Mouse (Mus musculus) bone marrow, adult 2 months (tissue): ENCODE results near the gene Ippk.

ENCODE experiments used
- CTCF ChIP-seq: fragments of 200-500 bp; IDR thresholded peaks from 2 replicates; pipeline ENCODE4 v1.5.1; 2011; ENCODE audit warnings: low read length, control low read depth; ENCODE audit not compliant: control insufficient read depth, insufficient read depth
- POLR2A ChIP-seq: fragments of 200-500 bp; IDR thresholded peaks from 2 replicates; pipeline ENCODE4 v1.6.1; 2011; ENCODE audit warnings: low read depth, mild to moderate bottlenecking, control low read depth, low read length, borderline replicate concordance; ENCODE audit not compliant: control insufficient read depth

DNA sequence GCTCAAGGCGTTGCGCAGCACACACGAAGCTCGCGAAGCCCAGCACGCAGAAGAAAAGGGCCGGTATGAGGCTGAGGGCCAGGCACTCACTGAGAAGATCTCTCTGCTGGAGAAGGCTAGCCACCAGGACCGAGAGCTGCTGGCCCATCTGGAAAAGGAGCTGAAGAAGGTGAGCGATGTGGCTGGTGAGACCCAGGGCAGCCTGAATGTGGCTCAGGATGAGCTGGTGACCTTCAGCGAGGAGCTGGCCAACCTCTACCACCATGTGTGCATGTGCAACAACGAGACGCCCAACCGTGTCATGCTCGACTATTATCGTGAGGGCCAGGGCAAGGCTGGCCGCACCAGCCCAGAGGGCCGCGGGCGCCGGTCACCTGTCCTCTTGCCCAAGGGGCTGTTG lies 41.7 kb upstream of the Ippk start:
- TF ChIP-seq POLR2A (no peak), CTCF (no peak)
